Mouse (Mus musculus) cerebellum, postnatal 4 days (tissue): Measurements from ENCODE around the gene Col5a1.

Experiments used
- DNase-seq, 2 experiments: peaks; one replicate each; pipeline ENCODE4 v3.0.0; 2022; ENCODE audit warnings: low spot score in 2 of 2, mixed read lengths in 1 of 2

Col5a1 gene

DNA sequence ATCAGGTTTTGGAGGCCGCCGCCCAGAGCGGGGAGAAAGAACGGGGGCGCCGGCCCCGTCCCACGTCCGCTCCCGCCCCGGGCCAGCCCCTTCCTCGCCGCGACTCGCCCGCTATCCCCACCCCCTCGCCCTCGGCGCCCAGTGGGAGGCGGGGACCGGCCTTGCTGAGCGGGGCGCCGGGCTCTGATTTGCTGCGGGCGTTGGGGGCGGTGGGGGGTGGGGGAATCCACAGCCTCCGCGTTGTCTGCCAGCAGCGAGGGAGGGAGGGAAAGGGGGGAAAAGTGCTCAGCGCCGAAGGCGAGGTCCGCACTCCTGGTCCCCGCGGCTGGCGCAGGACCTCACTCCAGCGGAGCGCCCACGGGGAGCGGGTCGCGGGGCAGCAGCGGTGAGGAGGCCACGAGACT, at the start of gene Col5a1:
Gene Col5a1, plus strand, starts transcription at position 278 of the 404 bp plus-strand sequence.
- DNase-seq: peak; percentile 31 to 62

DNA sequence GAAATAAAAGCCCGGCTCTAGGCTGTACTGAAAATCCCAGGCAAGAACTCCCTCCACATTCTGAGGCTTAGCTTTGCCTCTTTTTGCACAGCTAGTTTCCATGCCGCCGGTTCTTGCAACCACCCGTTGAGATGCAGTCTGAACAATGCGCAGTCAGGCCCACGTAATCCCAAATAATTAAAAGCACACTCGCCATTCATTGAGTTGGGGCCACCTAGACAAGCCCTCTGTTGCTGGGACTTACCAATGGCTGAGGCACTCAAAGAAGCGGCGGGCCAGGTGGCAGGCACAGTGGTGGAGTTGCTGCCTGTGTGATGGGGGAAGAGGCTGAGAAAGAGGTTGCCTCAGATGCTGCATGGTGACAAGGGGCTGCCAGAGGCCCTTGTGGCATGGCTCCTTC, 48.1 kb upstream of the Col5a1 start:
- no peak for DNase-seq

DNA sequence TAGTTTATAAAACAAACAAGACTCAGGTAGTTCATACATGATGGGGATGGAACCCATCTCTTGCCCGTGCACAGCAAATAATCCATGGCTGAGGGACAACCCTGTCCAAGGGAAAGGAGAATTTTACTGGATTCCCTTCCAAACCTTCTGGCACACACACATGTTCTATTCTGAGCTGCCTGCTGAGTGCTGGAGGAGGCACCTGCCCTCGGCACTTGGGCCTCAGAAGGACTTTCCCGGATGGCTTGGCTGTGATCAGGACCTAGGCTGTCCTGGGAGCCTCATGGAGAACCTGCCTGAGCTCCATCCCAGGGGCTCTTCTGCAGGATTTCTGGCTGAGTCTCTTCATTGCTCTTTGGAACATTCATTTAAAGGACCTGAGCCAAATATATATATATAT, 45.3 kb upstream of the Col5a1 start:
- DNase-seq: no peak

DNA sequence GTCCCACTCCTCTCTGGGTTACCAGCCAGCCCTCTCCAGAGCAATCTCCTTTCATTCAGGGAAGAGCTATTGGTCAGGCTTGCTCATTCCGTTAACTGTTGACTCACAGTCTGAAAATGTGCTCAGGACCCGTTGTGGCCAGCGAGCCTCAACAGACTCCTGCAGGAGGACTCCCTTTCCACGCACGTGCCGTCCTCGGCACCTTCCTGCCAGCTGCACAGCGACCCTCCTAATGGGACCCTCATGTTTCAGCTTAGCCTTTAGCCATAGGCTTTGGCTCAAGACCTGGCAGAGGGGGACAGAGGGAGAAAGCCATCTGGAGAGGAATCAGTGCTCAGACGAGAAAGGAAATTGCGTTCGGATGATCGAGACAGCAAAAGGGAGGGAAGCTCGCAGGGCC, 43.3 kb upstream of the Col5a1 start:
- no peak for DNase-seq

DNA sequence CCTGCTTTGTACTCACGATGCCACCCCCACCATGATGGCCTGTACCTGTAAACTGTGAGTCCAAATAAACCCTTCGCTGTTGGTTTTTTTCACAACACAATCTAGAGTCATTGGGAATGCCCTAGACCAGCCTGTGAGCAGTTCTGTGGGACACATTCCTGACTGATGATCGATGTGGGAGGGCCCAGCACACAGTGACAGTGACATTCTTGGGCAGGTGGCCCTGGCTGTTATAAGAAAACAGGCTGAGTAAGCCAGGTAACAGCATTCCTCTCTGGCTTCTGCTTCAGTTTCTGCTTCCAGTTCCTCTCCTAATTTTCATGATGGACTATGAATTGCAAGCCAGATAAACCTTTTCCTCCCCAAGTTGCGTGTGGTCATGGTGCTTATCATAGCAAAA, 41.3 kb upstream of the Col5a1 start:
- DNase-seq: no peak

DNA sequence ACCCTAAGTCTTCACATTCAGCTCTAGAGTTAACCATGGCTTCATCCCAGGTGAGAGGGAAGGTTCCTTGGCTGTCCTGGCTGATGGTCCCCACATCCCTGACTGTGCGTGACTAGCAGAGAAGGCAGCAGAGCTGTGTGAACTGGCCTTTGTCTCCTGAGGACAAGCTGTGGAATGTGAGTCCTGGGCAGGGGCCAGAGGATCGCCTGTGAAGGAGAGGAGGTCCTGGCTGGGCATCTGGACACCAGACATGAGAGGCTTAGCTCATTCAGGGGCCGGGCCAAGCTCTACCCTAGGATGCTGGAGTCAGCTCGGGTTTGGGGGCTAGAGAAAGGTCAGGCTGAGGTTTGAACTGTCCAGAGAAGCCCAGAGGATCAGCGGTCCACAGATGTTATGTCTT, 39.2 kb upstream of the Col5a1 start:
- no peak for DNase-seq

DNA sequence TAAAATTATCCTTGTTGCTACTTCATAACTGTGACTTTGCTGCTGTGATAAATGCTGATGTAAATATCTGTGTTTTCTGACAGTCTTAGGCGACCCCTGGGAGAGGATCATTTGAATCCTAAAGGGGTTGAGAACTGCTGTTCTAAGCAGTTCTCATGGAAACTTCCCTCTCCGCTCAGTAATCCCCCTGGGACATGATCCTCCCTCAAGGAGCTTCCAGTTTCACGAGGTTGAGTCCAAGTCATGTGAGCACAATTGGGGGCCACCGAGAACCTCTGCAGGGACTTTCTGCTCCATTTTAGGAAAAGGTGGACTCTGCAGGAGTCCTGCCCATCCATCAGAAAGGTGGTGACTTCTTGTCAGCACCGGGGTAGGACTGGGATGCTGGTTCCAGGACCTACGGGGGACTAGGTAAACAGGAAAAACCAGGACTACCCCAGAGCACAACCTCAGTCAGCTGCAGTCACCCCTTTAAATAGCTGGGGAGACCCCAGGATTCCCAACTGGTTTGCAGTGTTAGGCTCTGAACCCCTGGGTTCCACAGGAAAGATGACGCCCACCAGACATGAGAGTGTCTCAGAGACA, 38.3 kb upstream of the Col5a1 start:
- no peak for DNase-seq

DNA sequence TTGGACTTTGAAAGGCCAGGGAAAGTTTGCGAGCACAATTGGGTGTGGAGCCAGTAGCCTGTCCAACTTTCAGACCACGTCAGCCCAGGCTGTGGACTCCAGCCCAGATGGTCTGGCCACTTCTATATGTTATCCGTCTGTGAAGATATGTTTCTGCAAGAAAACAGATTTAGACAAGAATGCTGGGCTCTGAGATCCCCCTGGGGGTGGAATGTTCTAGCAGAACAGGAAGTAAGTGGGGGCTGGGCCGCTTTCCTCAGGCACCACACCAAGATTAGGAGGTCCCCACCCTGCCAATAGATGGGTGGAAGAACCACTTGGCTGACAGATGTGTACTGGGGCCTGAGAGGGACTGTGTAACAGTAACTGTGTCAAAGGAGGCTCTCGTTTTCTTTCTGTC, 37.8 kb upstream of the Col5a1 start:
- no peak for DNase-seq

DNA sequence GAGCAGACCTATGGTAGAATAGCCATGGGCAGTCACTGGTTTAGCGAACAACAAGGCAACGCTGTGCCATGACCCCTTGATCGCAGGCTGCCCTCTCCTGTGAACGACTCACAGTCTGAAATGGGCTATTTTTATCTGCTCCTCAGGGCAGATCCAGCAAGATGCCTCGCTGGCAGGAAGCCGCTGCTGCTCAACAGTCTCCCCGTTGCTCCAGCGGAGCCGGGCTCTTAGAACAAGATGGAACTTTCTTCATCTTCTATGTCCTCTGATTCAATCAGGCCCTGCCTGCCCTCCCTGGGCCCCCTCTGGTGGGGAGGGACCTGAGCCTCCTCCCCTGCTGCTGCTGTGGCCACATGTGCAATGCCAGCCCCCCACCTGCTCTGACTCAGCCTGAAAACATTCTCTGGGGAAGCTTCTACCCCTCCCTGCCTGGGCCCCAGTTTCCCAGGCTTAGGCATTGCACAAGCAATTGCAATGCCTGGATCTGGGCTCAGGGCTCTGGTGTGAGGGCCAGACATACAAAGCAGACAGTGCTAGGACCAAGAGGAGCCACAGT, 27.8 kb upstream of the Col5a1 start:
- no peak for DNase-seq

DNA sequence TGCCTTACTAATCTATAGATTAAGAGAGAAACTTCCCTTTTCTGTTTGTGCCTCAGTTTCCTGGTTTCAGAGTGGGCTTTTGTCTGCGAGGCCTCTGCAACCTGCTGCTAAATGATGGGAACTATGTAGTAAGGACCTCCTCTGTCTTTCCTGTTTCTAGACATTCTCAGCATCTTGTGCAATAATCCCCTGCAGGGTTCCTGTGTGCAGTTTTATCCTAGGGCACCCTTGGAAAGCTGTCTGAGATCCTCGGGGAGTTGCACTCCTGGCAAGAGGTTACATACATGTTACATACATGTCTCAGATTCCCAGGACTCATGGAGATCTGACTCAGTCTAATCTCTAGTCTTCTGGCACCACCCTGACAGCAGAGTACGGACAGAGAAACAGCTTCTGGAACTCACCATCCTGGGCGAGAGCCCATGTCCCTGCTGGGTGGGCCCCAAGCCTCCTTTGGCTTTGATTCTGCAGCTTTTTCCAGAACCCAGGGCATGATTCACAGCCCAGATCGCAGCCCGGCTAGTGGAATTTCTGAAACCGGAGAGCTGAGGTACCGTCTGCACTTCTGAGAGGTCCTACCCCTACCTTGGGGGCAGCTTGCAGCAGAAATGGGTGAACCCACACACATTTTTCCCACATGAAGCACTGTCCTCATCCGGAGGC, 24.5 kb upstream of the Col5a1 start:
- DNase-seq: no peak

DNA sequence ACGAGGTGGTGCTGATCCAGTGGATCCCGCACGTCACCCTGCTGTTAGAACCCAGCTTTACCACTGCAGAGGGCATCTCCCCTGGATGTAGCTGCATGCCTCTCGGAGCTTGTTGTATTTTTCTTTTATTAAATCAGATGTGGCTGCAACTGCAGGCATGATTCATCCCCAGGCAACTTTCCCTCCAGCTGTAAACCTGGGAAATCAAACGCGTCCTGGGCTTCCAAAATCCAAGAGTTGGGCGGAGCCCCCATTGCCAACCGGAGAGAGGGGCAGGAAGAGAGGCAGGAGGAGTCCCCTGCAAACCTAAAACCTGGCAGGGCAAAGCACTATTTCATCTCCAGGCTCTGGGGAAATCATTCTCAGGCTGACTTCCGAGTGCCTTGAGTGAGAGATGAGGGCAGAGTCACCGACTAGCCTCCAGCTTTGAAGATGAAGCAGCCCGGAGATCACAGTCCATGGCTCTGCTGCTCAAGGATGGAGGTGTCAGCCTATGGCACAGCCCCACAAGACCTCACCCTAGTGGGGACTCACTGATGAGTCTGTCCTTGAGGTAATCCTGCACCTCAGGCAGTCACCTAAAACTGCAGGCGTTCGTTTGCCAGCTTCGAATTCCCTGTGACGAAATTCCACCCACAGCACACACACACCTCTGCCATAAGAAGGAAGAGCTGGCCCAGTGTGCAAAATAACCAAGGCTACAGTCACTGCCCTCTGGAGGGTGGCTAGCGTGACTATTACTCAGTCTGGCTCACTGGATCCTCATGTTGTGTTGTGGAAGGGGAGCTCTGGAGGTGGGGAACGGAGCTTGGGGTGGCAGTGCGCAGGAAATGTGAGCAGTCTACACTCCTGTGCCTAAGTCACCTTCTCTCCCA, 21.5 kb upstream of the Col5a1 start:
- no peak for DNase-seq

DNA sequence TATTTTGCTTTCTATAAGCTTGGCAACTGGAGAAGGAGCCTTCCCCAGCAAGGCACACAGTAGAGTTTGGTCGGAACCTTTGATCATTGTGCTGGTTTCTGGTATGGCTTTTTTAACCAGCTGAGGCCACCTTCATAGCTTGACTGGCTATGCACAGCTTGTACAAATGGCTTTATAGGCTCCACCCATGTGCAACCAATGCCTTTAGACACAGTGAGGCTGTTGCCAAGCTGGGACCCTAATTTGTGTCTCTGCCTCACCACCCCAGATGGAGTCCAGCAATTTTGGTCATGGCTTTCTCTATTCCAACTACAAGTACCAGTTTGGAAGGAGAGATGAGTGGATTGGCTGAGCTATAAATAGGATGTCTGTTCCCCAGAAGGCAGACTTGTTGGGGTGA, 15.6 kb upstream of the Col5a1 start:
- no peak for DNase-seq

DNA sequence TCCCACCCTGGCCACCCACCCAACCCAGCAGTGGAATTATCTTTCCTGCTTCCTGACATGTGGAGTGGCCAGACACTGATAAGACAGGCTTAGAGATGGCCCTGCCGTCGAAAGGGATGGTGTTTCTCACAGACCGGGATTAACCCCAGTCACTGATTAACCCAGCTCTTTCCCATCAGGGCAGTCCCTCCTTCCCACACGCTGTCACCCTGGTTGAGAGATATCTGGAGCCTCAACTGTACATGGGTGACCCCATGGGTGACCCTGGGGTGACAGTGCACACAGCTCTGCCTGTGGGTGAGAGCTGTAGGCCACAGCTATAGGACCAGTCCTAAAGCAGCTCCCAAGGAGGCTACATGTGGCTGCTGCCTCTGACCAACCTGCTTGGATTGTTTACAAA, 15.2 kb upstream of the Col5a1 start:
- no peak for DNase-seq

DNA sequence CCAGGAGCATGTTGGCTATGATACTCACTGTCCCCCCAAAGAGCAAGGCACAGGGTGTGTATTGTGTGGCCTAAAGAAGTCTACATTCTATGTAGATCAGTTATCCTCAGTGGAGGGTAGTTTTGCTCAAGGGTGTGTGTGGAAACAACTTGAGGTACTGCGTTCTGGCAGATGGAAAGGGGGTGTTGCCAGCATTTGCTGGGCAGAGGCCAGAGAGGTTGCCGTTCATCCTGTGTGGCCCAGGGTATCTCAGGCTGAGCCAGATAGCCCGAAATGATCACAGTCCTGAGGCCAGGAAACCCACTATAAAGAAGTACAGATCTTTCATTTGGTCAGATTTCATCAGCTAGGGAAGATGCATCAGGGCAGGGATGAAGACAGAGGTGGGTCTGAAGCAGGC, 13.9 kb upstream of the Col5a1 start:
- DNase-seq: peak in 1 of 2 experiments; percentile 41

DNA sequence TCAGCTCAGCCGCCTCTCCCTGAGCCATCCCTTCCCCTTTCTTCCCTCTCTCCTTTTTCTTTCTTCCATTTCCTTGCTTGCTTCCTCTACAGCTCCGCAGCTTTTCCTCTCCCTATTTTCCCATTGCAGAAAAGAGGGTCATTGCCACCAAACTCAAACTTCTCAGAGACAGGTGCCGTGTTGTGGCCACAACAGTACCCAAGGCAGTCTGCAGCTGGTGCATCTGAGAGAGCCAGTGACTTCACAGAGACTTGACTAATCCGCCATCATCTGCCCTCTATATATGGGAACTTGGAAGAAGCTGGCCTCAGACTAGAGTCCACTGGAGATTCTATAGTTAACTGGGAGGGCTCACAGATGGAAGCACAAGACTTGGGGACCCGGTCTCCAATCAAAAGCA, 13.2 kb upstream of the Col5a1 start:
- DNase-seq: no peak

DNA sequence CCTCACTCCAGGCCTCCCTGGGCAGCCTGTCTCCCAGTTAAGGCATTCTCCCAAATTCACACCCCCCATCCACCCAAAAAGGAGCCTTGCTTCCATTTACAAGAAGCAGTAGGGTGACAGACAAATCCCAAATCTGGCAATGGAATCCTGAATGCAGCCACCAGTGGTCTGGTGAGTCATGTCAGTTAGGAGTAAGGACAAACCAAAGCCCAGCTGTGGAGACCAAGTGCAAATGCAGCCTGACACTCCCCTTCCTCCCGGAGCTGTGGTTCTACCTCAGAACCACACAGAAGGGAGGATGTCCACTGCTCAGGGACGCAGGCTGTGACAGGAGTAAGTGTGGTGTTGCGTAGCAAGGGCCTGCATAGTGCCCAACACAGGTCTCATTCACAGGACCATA, 11.6 kb upstream of the Col5a1 start:
- no peak for DNase-seq

DNA sequence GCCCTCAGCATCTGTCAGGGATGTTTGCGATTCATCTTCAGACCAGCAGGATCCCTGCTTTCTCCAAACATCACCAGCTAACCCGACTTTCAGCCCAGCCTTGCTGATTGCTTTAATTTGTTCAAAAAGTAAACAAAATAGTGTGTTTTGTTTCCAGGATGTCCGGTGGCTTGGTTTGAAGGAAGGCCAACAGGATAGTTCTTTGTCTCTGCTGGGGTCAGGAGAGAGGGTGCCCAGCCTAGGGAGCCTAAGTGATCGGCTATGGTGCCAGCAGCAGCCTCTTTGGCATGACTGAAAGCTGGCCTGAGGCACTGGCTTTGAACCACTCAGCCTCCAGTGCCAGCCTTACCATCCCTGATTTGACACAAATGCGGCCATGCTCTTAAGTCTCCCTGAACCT, 11.0 kb upstream of the Col5a1 start:
- DNase-seq: no peak

DNA sequence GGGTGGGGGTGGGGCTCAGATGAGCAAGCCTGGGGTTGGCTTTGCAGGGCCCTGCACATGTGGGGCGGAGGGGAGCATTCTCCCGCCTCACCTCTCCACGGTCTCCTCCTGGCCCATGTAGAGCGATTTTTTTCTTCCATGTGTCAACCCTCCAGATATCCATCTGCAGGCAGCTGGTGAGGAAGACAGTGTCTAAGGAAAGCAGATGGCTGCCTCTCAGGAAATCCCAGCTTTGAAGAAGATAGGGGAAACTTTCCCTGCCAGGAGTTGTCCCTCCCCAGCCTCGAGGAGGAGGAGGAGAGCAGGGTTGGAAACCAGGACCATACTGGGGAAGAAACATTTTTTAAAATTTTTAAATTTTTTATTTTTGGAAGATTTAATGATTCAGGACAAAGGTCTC, 10.4 kb upstream of the Col5a1 start:
- no peak for DNase-seq

DNA sequence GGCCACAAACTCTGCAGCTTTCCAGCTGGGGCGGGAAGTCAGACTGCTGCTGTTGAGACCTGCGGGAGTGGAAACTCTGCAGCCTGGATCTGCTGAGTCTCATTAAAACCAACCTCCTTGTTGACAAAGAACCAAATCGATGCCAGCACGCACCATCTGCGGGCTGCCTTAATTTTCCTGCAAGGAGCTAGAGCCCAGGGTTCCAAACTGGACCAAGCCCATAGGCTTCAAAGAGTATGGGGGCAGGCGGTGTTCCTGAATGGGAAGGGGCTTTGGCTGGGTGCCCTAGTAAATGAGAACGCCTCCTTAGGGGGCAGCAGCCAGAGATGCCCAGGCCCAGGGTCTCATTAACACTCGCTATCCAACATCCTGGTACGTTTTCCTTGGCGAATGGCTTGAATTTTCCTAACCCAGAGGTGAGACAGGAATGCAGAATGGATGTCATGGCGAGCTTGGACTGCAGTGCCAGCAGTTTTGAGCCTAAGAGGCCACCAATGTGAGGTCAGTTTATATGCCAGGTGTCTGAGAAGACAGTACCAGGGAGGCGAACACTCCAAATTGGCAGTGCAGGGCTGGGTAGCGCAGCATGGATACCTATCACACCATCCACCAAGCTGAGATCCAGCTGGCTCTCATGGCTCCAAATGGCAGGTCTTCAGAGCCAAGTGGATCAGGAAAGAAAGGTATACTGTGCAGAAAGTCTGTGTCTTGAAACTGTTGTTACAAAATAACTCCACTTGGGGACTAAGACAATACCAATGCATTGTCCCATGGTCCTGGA, 9.3 kb upstream of the Col5a1 start:
- no peak for DNase-seq

DNA sequence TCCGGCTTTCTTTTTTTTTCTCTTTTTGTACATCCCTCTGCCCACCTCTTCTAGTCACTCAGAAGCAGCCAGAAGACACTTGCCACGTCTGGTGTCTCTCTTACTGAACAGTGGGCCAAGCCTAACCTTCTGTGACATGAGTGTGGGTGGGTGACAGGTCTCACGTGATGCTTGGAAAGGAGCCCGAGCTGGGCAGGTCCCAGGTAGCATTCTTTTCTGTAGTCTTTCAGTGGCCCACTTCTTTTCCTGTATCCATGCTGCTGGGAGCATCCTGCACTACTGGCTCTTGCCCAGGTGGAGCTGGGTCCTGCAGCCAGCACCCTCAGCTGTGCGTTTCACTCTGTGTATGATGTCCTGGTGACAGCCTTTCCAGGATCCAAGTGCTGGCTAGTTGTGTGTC, 8.2 kb upstream of the Col5a1 start:
- DNase-seq: no peak

DNA sequence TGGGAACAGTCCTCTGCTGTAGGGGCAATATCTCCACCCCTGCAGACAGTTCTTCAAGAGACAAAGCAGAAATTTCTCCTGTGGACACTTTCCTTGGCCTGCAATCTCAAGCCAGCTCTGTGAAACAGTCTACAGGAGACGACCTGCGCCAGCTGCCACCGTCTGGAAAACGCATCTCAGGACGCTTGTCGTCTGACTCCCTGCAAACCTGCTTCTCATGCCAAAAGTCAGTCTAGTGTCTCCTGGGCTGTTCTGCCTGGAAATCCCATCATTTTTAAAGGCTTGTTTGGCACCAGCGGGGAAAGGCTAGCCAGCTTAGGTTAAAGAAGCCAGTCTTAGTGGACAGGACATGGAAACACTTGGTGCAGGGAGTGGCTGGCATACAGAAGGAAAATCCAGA, 2.9 kb upstream of the Col5a1 start:
- DNase-seq: no peak
